Mouse (Mus musculus) forebrain, embryonic 16.5 days (tissue): ENCODE measurements around the gene Gm5640. TPM values are rescaled to one million over a fixed set of nuclear protein-coding genes. Genes with fewer than 3 reads are reported as not detected.
A peak's percentile ranks its signal among the peaks of the same experiment; 100 is the strongest.
"Not testable (repeated sequence)": the region's sequence is repeated elsewhere in the genome, so short reads cannot be mapped to it uniquely, and the experiment has no call there.

Source experiments
- ATAC-seq: fragments of 200-750 bp; cut with Nextera tagmentation; 2 replicates; pipeline ENCODE4 v1.8.0; 2017; ENCODE audit warnings: mild to moderate bottlenecking, moderate library complexity
- H3K27ac ChIP-seq: fragments of 300-500 bp; sonication (generic); 2 replicates; pipeline ENCODE4 v1.5.1; 2014; ENCODE audit warnings: low read length, control low read depth
- H3K27me3 ChIP-seq: fragments of 300-500 bp; sonication (generic); replicated peaks from 2 replicates; pipeline ENCODE4 v1.6.1; 2014; ENCODE audit warnings: low read length; ENCODE audit not compliant: control insufficient read depth, insufficient read depth
- H3K36me3 ChIP-seq: fragments of 300-500 bp; sonication (generic); 2 replicates; pipeline ENCODE4 v1.6.1; 2014; ENCODE audit not compliant: control insufficient read depth, insufficient read depth
- H3K4me1 ChIP-seq: fragments of 300-500 bp; sonication (generic); replicated peaks from 2 replicates; pipeline ENCODE4 v1.6.1; 2014; ENCODE audit warnings: low read length; ENCODE audit not compliant: control insufficient read depth, insufficient read depth
- H3K4me2 ChIP-seq: fragments of 300-500 bp; sonication (generic); 2 replicates; pipeline ENCODE4 v1.6.1; 2014; ENCODE audit warnings: mild to moderate bottlenecking, low read length, control low read depth
- H3K4me3 ChIP-seq: fragments of 300-500 bp; sonication (generic); replicated peaks from 2 replicates; pipeline ENCODE4 v1.5.1; 2014; ENCODE audit warnings: mild to moderate bottlenecking, low read length, control low read depth
- H3K9ac ChIP-seq: fragments of 300-500 bp; sonication (generic); replicated peaks from 2 replicates; pipeline ENCODE4 v1.6.1; 2014; ENCODE audit warnings: low read depth, low read length, control low read depth
- H3K9me3 ChIP-seq: fragments of 300-500 bp; sonication (generic); 2 replicates; pipeline ENCODE4 v1.6.1; 2016; ENCODE audit warnings: low read length; ENCODE audit not compliant: control insufficient read depth
- WGBS: fragments of 180-500 bp; shearing (Covaris S2); extraction: QIAGEN DNeasy Blood & Tissue Kit; methylation state at CpG from one replicate; pipeline ENCODE4 v1.1.7; 2014; 5-methylcytosine and 5-hydroxymethylcytosine counted together
- polyA plus RNA-seq: library from polyadenylated mRNA; unstranded; fragments of >200 nt; fragmentation: Nextera tagmentation; extraction: Ambion mirVana; gene quantifications from 2 replicates; pipeline ENCODE4 v1.2.1, GENCODE M21; 2015

The Gm5640 gene
- 0.10 and 0.32 TPM in 2 replicates for polyA plus RNA-seq

DNA sequence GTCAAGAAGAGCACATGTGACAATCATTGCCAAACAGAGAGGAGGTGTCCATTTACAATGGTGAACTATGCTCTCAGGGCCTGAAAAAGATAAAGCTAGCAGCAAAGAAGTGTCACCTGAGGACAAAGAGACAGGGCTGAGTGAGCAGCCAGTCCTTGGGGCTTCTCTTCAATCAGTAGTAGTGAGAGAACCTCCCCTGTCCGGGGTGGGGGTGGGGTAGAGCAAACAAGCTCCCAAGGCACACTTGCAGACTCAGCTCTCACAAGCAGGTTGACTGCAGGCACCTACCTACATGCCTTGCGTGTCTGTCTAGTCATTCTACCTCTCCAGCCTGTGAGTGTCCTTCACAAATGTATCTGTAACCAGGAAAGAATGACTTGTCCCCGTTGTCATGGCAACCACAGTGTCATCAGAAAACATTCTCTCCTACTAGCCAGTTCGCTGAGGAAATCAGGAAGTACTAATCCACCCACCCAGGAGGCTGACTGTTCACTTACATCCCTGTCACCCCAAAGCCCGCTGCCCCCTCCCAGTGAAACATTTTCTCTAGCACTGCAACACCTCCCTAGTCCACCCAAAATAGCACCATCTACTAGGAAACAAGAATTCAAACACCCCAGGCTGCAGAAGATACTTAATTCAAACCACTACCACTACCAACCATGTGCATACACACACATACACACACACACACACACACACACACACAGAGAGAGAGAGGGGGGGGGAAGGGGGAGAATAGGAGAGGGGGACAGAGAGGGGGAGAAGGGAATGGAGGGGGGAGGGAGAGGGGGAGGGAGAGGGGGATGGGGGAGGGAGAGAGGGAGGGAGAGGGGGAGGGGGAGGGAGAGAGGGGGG, at the start of gene Gm5640:
Gene Gm5640, minus strand, starts transcription at position 170 of the 858 bp plus-strand sequence.
- ATAC-seq = peak; percentile 69
- 100% methylated on average over 1 of the region's 5 CpGs for WGBS
- not testable (repeated sequence) for H3K27ac ChIP-seq, H3K4me2 ChIP-seq, H3K4me1 ChIP-seq, H3K9ac ChIP-seq, H3K4me3 ChIP-seq, H3K9me3 ChIP-seq, H3K36me3 ChIP-seq, H3K27me3 ChIP-seq

DNA sequence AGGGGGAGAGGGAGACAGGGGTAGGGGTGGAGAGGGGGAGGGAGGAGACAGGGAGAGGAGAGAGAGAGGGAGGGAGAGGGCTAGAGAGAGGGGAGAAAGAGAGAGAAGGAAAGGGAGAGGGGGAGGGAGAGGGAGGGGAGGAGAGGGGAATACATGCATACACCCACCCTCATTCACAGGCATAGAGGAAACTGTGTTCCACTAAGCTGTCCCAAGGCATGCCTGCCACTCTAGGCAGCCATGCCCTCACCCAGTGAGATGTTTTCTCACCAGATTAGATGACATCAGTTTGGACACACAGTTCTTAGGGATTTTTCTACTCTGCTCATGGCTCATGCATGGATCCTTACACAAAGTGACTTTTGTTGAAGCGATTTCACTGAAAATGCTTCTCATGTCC, 958 bp upstream of the Gm5640 start:
- not testable (repeated sequence) for H3K27me3 ChIP-seq
- no CpG with 5 or more reads among the region's 1 CpGs for WGBS

DNA sequence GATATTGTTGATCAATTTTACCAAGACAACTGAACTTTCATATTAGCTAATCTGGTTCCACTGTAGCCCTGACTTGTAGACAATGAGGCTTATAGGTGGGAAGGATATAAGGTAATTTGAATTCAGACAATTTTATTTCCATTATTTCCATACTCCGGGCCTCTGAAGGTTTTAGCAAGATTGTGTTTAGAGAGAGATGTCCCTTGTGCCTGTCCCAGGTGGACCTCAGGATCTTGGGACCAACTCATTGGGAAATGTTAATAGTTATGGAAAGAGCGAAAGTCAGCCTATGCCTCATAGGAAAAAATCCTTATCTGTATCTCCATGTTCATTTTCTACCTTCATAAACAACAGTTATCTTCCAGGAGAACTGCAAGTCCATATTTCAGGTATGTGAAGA, 53.1 kb downstream of the Gm5640 start, which contains the start of gene Olfr1325:
Gene Olfr1325, plus strand, starts transcription at position 301 of the 400 bp plus-strand sequence.
- H3K4me3 ChIP-seq = no peak within 1 kb of the TSS
- no peak within 1 kb of the TSS for H3K27ac ChIP-seq
- 83% methylated on average over 2 of the region's 2 CpGs for WGBS
- no peaks in the 10 kb centered on the region for H3K27me3 ChIP-seq
- no peak for ATAC-seq
- H3K9me3 ChIP-seq = no peaks in the 10 kb centered on the region
- no peaks in the 10 kb centered on the region for H3K4me1 ChIP-seq
- no peak within 1 kb of the TSS for H3K9ac ChIP-seq
- no peak within 1 kb of the TSS for H3K4me2 ChIP-seq
- no peaks in the 10 kb centered on the region for H3K36me3 ChIP-seq

More for the DNA sequence above, 958 bp upstream of the Gm5640 start:
- H3K4me3 ChIP-seq, H3K9ac ChIP-seq, H3K36me3 ChIP-seq, H3K9me3 ChIP-seq, H3K27ac ChIP-seq, ATAC-seq, H3K4me1 ChIP-seq, H3K4me2 ChIP-seq: not testable (repeated sequence)

Other genes with a start within 250 kb of the Gm5640 start
- gene G6pdx, start 216.4 kb downstream of the Gm5640 start, polyA plus RNA-seq = 60.7 and 64.5 TPM in 2 replicates
- gene Gm6880, start 164.2 kb downstream of the Gm5640 start, polyA plus RNA-seq = not detected in 2 replicates
- not detected in 2 replicates for gene Olfr1326-ps1, start 70.7 kb downstream of the Gm5640 start, polyA plus RNA-seq
- not detected in 2 replicates for gene Olfr1325, start 53.0 kb downstream of the Gm5640 start, polyA plus RNA-seq
- gene Gm6890, start 95.3 kb upstream of the Gm5640 start, polyA plus RNA-seq = not detected in 2 replicates
- gene Gm5936, start 191.6 kb upstream of the Gm5640 start, polyA plus RNA-seq = 0.16 TPM in 1 of 2 replicates, not detected in the other